Mouse (Mus musculus) intestine, postnatal 0 days (tissue): ENCODE measurements around the gene Runx1. TPM values are rescaled to one million over a fixed set of nuclear protein-coding genes. Genes with fewer than 3 reads are reported as not detected.

Source experiments
- ATAC-seq: fragments of 200-750 bp; cut with Nextera tagmentation; 2 replicates; pipeline ENCODE4 v1.8.0; 2017; ENCODE audit warnings: mild to moderate bottlenecking, moderate TSS enrichment, moderate library complexity
- H3K27ac ChIP-seq: fragments of 300-500 bp; sonication (generic); 2 replicates; pipeline ENCODE4 v1.5.1; 2014; ENCODE audit warnings: mild to moderate bottlenecking, low read depth, low read length, moderate library complexity
- H3K27me3 ChIP-seq: fragments of 300-500 bp; sonication (generic); replicated peaks from 2 replicates; pipeline ENCODE4 v1.6.1; 2014; ENCODE audit warnings: low read length, mixed read lengths; ENCODE audit not compliant: control insufficient read depth, insufficient read depth
- H3K36me3 ChIP-seq: fragments of 300-500 bp; sonication (generic); 2 replicates; pipeline ENCODE4 v1.6.1; 2014; ENCODE audit warnings: mild to moderate bottlenecking, moderate library complexity; ENCODE audit not compliant: control insufficient read depth, insufficient read depth
- H3K4me1 ChIP-seq: fragments of 300-500 bp; sonication (generic); replicated peaks from 2 replicates; pipeline ENCODE4 v1.6.1; 2014; ENCODE audit warnings: antibody characterized with exemption, low read length, mixed read lengths; ENCODE audit not compliant: control insufficient read depth, insufficient read depth
- H3K4me2 ChIP-seq: fragments of 300-500 bp; sonication (generic); replicated peaks from 2 replicates; pipeline ENCODE4 v1.6.1; 2014; ENCODE audit warnings: low read depth, mild to moderate bottlenecking, moderate library complexity
- H3K4me3 ChIP-seq: fragments of 300-500 bp; sonication (generic); 2 replicates; pipeline ENCODE4 v1.5.1; 2014; ENCODE audit warnings: low read depth, low read length
- H3K9ac ChIP-seq: fragments of 300-500 bp; sonication (generic); 2 replicates; pipeline ENCODE4 v1.6.1; 2014; ENCODE audit warnings: mild to moderate bottlenecking, low read depth, low read length
- H3K9me3 ChIP-seq: fragments of 300-500 bp; sonication (generic); 2 replicates; pipeline ENCODE4 v1.6.1; 2016; ENCODE audit warnings: mixed run types; ENCODE audit not compliant: control insufficient read depth
- CTCF ChIP-seq: sonication (generic); IDR thresholded peaks from 2 replicates; pipeline ENCODE4 v1.5.1; 2016; ENCODE audit warnings: low read depth, mild to moderate bottlenecking, control low read depth, antibody characterized with exemption, moderate library complexity
- WGBS: fragments of 180-500 bp; shearing (Covaris S2); extraction: QIAGEN DNeasy Blood & Tissue Kit; methylation state at CpG from one replicate; pipeline ENCODE4 v1.1.7; 2014; 5-methylcytosine and 5-hydroxymethylcytosine counted together
- polyA plus RNA-seq: library from polyadenylated mRNA; unstranded; fragments of >200 nt; fragmentation: Nextera tagmentation; extraction: Ambion mirVana; gene quantifications from 2 replicates; pipeline ENCODE4 v1.2.1, GENCODE M21; 2015

Gene Runx1
- polyA plus RNA-seq, 1 experiment from 2014 or later: 1.7 TPM

DNA sequence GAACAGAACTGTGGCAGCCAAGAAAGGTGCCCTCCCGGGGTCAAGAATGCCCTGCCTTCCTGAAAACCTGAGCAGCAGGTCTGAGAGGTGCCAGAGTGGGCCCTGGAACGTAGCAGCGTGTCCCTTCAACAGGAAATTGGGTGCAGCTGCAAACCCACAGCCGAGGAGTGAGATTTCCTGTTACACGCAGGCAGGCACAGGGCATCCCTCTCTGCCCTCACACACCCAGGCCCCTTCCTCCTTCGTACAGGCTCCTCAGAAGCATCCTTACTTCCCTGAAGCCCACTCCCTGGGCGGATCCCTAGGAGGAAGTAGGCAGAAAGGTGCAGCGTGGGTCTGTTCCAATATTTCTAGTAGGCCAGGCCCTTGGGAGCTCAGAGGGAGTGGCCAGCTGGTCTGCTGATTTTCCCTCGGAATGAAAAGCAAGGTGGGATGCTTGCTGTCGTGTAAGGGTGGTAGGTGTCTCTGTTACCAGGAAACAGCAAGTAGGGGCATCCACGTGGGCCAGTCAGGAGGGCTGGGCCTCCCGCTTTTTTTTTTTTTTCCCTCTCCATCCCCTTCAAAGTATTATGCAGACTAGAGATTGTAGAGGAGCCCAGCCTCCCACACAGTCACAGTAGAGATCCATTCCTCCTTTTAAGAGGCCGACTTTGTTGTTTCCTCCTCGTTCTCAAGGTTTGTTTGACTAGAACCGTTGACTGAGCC, 181.1 kb downstream of the Runx1 start:
- no peaks in the 10 kb centered on the region for H3K27me3 ChIP-seq
- H3K9ac ChIP-seq: no peak overlapping the region
- no peaks in the 10 kb centered on the region for H3K9me3 ChIP-seq
- WGBS: 34% methylated on average over 15 of the region's 15 CpGs
- ATAC-seq: peak; percentile 25; the same call in 1 of the 2 replicates
- no peaks in the 10 kb centered on the region for H3K36me3 ChIP-seq
- 0 out of 2 replicates have a peak, but pooled peaks cover 4% of the 10 kb centered on the region for H3K4me1 ChIP-seq
- H3K27ac ChIP-seq: no peak overlapping the region
- no peak overlapping the region for H3K4me2 ChIP-seq
- TF ChIP-seq CTCF: no peak
- no peak overlapping the region for H3K4me3 ChIP-seq

DNA sequence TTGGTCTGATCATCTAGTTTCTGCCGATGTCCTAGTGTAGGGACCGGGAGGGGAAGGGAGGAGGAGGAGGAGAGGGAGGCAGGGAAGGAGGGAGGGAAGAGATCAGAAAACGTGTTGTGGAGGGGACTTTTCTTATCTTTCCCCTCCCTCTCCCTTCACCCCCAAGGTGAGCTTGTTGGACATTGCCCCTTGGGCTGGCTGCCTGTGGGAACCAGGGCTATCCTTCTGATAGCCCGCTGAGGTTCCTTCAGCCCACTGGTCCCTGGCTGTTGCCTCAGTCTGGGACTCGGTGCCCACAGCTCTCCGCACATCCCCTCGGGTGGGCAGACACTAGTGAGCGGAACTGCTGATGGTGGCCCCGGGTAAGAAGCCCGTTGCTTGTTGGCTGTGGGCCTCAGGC, 181.6 kb downstream of the Runx1 start:
- H3K9ac ChIP-seq: no peak overlapping the region
- 0 out of 2 replicates have a peak, but pooled peaks cover 4% of the 10 kb centered on the region for H3K4me1 ChIP-seq
- TF ChIP-seq CTCF: no peak
- no peak overlapping the region for H3K27ac ChIP-seq
- no peaks in the 10 kb centered on the region for H3K9me3 ChIP-seq
- peak; percentile 36; the same call in 1 of the 2 replicates for ATAC-seq
- H3K4me3 ChIP-seq: no peak overlapping the region
- H3K27me3 ChIP-seq: no peaks in the 10 kb centered on the region
- H3K36me3 ChIP-seq: no peaks in the 10 kb centered on the region
- H3K4me2 ChIP-seq: no peak overlapping the region
- WGBS: 55% methylated on average over 10 of the region's 10 CpGs

DNA sequence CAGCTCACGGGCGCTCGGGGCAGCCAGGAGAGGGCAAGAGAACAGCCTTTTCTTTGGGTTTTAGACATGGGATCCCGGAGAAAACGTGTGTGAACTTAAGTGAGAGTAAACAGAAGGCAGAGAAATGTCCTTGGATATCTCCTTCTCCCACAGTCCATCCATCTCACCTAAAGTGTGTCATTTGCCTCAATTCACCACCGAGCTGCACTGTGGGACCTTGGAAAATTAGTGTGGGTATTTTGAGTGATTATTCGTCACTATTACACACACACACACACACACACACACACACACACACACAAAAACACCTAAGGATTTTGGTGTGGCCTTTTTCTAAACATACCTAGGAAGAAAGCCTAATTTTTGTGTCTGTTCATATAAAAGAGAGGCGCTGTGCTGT, 183.7 kb downstream of the Runx1 start:
- Histone ChIP-seq H3K36me3 (no peaks in the 10 kb centered on the region), H3K9ac (no peak overlapping the region), H3K4me2 (no peak overlapping the region), H3K27ac (no peak overlapping the region), H3K27me3 (no peaks in the 10 kb centered on the region), H3K4me3 (no peak overlapping the region), H3K9me3 (no peaks in the 10 kb centered on the region), H3K4me1 (0 out of 2 replicates have a peak, but pooled peaks cover 4% of the 10 kb centered on the region)
- ATAC-seq: no peak
- TF ChIP-seq CTCF: 0 out of 2 replicates have a peak, but pooled peaks have one; percentile 10
- 86% methylated on average over 8 of the region's 8 CpGs for WGBS

DNA sequence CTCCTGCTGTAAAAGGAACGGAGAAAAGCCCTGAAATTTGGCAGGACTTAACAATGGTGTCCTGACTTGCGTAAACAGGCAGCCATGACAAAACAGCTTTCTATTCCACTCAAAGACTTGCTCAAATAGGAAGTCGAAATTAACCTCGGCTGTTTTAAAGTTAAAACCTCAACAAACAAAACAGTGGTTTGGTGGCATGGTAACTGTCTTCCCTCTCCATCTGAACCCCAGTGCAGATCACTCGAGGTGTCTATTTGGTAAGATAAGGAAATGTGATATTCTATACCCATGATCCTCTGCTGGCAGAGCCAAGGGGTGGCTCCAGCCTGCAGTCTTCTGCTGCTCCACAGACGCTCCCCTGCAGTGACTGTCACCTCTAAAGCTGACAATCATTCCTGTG, 184.9 kb downstream of the Runx1 start:
- WGBS: 61% methylated on average over 6 of the region's 6 CpGs
- no peak for TF ChIP-seq CTCF
- Histone ChIP-seq H3K27ac (no peak overlapping the region), H3K27me3 (no peaks in the 10 kb centered on the region), H3K4me1 (0 out of 2 replicates have a peak, but pooled peaks cover 4% of the 10 kb centered on the region), H3K9me3 (no peaks in the 10 kb centered on the region), H3K4me3 (no peak overlapping the region), H3K36me3 (no peaks in the 10 kb centered on the region), H3K4me2 (no peak overlapping the region), H3K9ac (no peak overlapping the region)
- ATAC-seq: no peak

DNA sequence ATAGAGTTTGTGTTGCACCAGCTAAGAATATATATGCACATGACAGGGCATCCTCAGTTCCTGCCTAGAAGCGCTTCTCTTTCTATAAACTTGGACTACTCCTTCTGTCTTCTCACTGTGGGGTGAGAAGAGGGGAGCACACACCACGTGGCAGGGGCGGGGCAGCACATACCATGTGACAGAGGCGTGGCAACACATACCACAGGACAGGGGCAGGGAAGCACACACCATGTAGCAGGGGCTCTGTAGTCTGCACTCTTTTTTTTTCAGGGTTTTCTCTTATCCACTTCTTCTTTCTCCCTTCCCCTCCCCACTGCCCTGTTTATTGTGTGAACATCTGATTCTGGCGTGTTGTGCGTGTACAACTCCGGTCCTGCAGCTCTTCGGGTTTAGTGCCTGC, 186.9 kb downstream of the Runx1 start:
- Histone ChIP-seq H3K9ac (no peak overlapping the region), H3K4me3 (no peak overlapping the region), H3K27ac (no peak overlapping the region), H3K4me2 (no peak overlapping the region), H3K4me1 (no peaks in the 10 kb centered on the region), H3K27me3 (no peaks in the 10 kb centered on the region), H3K36me3 (no peaks in the 10 kb centered on the region), H3K9me3 (no peaks in the 10 kb centered on the region)
- no peak for ATAC-seq
- no peak for TF ChIP-seq CTCF
- 68% methylated on average over 8 of the region's 8 CpGs for WGBS

DNA sequence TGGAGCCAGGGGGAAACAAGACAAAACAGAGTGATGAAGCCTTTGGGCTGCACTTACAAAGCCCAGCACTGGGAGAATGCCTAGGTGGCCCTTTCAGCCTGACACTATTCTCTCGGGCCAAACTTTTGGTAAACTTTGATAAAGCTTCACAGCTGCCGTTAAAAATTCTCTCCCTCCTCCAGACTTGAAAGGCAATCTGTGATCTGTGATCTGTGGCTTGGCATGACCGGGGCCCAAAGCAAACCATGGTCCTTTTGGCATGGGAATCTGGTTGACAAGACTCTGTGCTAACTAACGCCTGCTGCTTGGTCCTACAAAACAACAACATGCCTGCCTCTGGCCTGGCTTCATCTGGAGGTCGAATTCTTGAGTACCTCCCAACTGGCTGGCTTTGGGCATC, 188.9 kb downstream of the Runx1 start:
- no peak overlapping the region for H3K27ac ChIP-seq
- H3K4me2 ChIP-seq: no peak overlapping the region
- no peak overlapping the region for H3K9ac ChIP-seq
- no peaks in the 10 kb centered on the region for H3K27me3 ChIP-seq
- no peaks in the 10 kb centered on the region for H3K9me3 ChIP-seq
- TF ChIP-seq CTCF: no peak
- ATAC-seq: no peak
- H3K4me3 ChIP-seq: no peak overlapping the region
- H3K4me1 ChIP-seq: no peaks in the 10 kb centered on the region
- no peaks in the 10 kb centered on the region for H3K36me3 ChIP-seq
- WGBS: 72% methylated on average over 5 of the region's 5 CpGs
